Mouse (Mus musculus) lung, postnatal 0 days (tissue): ENCODE measurements around the gene Actl7a.

Experiments
- CTCF ChIP-seq: IDR thresholded peaks from 2 replicates; pipeline ENCODE4 v1.5.1; 2016; ENCODE audit warnings: antibody characterized with exemption, mild to moderate bottlenecking
- EP300 ChIP-seq: IDR thresholded peaks from 2 replicates; pipeline ENCODE4 v1.6.1; 2016; ENCODE audit warnings: antibody characterized with exemption, mild to moderate bottlenecking, control low read depth

DNA sequence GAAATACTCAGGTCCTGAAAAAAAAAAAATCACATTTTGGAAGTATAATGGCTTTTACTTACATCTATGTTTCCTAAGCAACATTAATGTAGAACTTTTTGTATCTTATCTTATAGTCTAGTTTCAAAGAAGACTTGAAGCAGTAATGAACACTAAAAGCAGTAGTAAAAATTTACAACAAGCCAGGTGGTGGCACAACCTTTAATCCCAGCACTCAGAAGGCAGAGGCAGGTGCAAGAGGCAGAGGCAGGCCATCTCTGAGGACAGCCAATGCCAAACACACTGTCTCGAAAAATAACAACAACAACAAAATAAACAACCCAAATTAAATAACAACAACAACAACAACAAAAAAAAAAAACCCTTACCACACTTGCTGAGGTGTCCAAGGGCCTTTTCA is 27.9 kb downstream of the Actl7a start:
- TF ChIP-seq CTCF = no peak
- no peak for TF ChIP-seq EP300
